Mouse (Mus musculus): Measurements from ENCODE around the gene Mdm4.

GRCm38 (mm10) chr1:133018580-133018979, 11.8 kb downstream of the Mdm4 start:
- no peak for TF ChIP-seq CTCF (IDR thresholded peaks at IDR 0.05)
- TF ChIP-seq POLR2A (IDR thresholded peaks at IDR 0.05; ENCODE audit: insufficient read depth, low read depth, low read length) = no peak
- no peak for TF ChIP-seq EP300 (IDR thresholded peaks at IDR 0.05; ENCODE audit: insufficient read depth, low read depth, low read length)
